Mouse (Mus musculus): Measurements from ENCODE around the gene Sln. TPM values are rescaled to one million over a fixed set of nuclear protein-coding genes. Genes with fewer than 3 reads are reported as not detected.

The Sln gene
- total RNA-seq, 2 experiments from 2014 or later: 0.40 to 1.8 TPM

Other genes starting within 250 kb of the Sln start
- gene Acat1, start 239.8 kb upstream of the Sln start, total RNA-seq (2021): 100 to 1,000 TPM in 1 of 2 experiments, 10 to 100 TPM in 1; 84.1 to 102 TPM
- 10 to 100 TPM; 59.5 TPM for gene Cul5, start 180.2 kb upstream of the Sln start, total RNA-seq (2021)
- gene Rab39, start 143.9 kb upstream of the Sln start, total RNA-seq (2021): not detected
- gene Slc35f2, start 78.6 kb upstream of the Sln start, total RNA-seq (2021): not detected
- gene Elmod1, start 125.1 kb downstream of the Sln start, total RNA-seq (2021): not detected
- under 1 TPM; 0.10 to 0.11 TPM for gene Tnfaip8l3, start 218.2 kb downstream of the Sln start, total RNA-seq (2021)

Data from gastrocnemius, postnatal 25 days (tissue).